Mouse (Mus musculus): ENCODE measurements around the gene Spo11.

DNA sequence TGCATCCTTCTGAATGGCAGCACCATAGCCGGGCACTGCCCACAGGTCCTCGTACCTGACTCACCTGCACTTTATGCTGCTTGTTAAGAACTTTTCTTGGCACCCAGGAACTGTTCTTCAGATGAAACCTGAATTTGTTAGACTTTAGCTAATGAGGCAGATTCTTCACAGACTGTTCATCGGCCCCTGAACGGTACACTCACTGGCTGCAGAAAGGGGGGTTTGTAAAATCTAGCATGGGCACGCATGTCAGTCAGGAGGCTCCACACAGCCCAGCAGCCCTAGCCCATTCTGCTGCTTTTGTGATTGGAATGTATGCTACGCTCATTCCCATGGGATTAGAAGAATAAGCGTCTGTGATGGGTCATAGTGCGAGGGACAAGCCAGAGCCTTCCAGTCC is 26.2 kb downstream of the Spo11 start:
- TF ChIP-seq CTCF (IDR thresholded peaks at IDR 0.05; ENCODE audit: low read depth): no peak
- no peak for TF ChIP-seq EP300 (IDR thresholded peaks at IDR 0.05; ENCODE audit: low read depth)
